Mouse (Mus musculus) cerebellum, postnatal 36 days (tissue): ENCODE measurements around the gene Il17rc.

Experiments used
- DNase-seq, 2 experiments: peaks; one replicate each; pipeline ENCODE4 v3.0.0; 2021 to 2022; ENCODE audit warnings: mixed read lengths in 2 of 2

Il17rc gene

DNA sequence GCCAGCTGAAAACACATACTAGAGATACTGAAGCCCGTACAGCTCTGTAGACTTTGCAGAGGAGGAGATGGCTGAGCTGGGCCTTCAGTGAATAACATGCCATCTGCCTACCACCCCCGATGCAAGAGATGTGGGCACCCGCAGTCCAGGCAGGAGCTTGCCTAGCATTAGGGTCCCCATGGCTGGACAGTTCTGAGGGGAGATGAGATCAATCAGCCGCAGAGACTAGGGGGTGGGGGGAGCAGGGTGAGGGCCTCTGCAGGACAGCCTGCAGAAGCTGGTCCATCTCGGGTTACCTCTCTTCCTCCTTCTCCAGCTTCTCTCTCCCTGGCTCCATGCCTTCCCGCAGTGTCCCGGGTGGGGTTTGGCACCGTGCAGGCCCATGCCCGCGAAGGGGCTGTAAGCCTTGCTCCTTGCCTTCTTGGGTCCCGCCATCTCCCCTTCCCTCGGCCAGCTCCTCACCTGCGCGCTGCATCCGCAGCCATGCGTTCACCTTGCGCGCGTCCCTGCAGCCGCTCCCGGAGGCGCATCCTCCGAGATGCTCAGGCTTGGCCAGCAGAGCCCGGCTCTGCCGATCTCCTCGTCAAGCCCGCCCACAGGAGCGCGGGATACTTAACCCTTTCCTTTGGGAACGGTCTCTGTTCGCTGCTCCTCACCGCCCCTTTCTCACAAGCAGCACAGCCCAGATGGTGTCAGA, 30.3 kb downstream of the Il17rc start, which contains the start of gene Prrt3:
Prrt3 (minus strand) TSS at position 544 of the 697 bp plus-strand sequence.
- peak; percentile 81 to 83 for DNase-seq

DNA sequence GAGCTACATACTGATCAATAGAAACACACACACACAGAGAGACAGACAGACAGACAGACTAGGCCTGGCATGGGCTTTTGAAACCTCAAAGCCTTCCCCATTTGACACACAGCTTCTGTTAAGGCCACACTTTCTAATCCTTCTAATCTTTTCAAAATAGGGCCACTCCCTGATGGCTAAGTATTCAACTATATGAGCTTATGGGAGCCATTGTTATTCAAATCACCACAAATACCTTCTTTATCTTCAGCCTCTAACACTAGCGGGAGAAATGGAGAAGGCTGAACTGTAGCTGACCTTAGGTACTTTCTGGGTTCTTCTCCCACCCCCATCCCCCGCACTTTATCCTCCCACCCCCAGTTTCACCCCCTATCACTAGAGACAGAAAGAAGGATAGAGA, 31.6 kb downstream of the Il17rc start:
- no peak for DNase-seq

DNA sequence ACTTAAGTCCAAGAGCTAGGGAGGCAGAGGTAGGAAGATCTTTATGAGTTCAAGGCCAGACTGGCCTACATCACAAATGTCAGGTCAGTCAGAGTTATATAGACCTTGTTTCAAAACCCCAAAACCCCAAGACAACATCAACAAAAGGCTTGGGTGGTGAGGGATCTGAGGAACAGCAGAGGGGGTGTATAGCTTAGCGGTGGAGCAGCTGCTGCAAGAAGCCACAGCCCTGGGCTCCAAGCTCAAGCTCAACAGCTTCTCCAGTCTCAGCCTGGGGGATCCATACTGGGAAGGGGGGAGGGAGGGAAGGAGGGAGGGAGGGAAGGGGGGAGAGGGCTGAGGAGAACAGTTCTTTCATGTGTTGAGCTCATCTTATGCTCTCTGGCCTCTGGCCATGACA, 34.5 kb downstream of the Il17rc start:
- DNase-seq: no peak

GRCm38 (mm10) chr6:113507130-113507529, 35.9 kb downstream of the Il17rc start:
- no peak for DNase-seq

DNA sequence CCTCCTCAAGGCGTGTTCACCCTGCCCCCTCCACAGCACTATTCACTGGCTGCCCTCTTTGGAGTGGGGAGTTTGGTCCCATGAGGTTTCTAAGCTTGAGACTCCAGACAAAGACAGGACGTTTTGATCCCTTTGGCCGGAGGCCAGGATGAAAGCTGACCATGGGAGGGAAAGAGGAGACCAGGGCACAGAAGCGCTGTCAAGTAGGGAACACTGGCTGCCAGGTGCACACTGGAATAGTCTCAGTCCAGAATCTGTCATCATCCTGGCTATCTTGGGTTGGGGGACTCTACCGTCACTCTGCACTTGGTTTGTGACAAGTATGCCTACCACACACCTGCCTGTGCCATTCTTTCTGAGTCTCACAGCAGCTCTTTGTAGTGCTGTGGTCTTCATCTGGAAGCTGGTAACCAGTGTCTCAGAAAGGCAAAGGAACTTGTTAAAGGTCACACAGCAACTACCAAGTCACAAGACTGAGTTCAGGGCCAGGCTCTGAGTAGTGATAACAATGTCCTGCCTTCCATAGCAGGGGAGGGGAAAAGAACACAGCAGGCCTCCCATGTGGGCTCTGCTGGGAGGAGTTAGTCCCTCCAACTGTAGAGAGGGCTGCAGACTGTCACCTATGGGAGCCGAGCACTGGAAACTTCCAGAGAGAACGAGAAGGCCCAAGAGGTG, 37.2 kb downstream of the Il17rc start:
- DNase-seq: no peak

GRCm38 (mm10) chr6:113508947-113509280, 37.7 kb downstream of the Il17rc start:
- DNase-seq: peak; percentile 70 to 79

GRCm38 (mm10) chr6:113513944-113514343, 42.7 kb downstream of the Il17rc start:
- no peak for DNase-seq

- DNase-seq: no peak
Measured at GRCm38 (mm10) chr6:113514600-113514999, 43.4 kb downstream of the Il17rc start.

DNA sequence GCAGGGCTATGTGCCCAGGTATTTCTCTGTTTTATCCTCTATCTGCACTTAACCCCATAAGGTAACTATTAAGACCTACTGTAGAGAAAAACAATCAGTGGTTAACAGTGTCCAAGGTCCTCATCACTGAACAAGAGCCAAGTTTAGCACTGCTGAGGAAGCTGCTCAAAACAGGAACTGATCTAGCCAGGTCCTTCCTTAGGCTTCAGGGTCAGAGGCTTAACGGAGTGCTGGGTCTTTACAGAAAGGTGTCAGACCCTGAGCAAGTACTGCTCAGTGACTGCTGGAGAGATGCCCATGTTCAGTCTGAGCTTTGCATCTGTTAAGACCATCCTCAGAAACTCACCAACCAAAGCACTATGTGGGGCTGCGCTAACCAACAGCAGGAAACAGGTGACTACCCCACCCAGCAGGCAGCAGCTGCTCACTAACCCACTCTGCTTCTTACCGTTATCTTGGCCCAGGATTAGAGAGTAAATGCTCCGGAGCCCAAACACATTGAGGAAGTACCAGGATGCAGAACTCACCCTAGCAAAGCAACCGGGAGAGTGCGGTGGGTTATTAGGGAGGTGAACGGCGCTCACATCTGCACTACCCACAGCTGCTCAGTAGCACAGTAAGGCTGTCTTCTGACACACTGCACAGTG, 46.3 kb downstream of the Il17rc start:
- no peak for DNase-seq

DNA sequence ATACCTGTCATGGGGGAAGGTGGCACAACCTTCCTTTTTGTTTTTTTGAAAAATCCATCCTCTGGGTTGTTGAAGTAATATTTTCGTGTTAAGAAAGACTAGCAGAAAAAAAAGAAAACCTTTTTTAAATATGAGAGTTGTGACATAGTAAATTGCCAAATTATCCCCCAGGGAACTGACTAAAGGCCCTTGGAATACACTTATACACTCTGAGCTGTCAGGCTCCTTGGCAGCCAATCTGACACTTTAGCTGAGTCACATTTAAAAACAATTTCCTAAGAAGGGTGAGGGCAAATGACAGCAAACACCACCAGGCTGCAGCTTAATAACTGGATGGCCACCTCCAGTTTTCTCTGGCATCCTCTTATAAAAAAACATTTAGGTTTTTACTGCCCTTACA, 51.1 kb downstream of the Il17rc start:
- DNase-seq: no peak

- DNase-seq: no peak
Measured at GRCm38 (mm10) chr6:113523420-113523819, 52.2 kb downstream of the Il17rc start.

GRCm38 (mm10) chr6:113530932-113531839, 60.0 kb downstream of the Il17rc start, which contains the start of the genes Emc3 and Fancd2:
TSS of gene Emc3 (minus strand) at chr6:113531652.
TSS of gene Fancd2 (plus strand) at chr6:113531682.
- peak; percentile 93 to 95 for DNase-seq

GRCm38 (mm10) chr6:113531840-113532404, 60.7 kb downstream of the Il17rc start:
- DNase-seq: no peak
